Mouse (Mus musculus): ENCODE data around the gene Slc35g3.
"Not testable (repeated sequence)": the region's sequence is repeated elsewhere in the genome, so short reads cannot be mapped to it uniquely, and the experiment has no call there.

The Slc35g3 gene

GRCm38 (mm10) chr11:69754701-69755100, 7.1 kb downstream of the Slc35g3 start:
- DNase-seq (ENCODE audit: inconsistent ontology term) = peak; percentile 51

GRCm38 (mm10) chr11:69754233-69754632, 7.5 kb downstream of the Slc35g3 start:
- no peak for DNase-seq (ENCODE audit: inconsistent ontology term)

- DNase-seq (ENCODE audit: inconsistent ontology term) = no peak
Measured at GRCm38 (mm10) chr11:69752686-69753085, 9.1 kb downstream of the Slc35g3 start.

- DNase-seq (ENCODE audit: inconsistent ontology term) = no peak
Measured at GRCm38 (mm10) chr11:69751635-69752034, 10.1 kb downstream of the Slc35g3 start.

GRCm38 (mm10) chr11:69731408-69731807, 30.4 kb downstream of the Slc35g3 start:
- not testable (repeated sequence) for DNase-seq (ENCODE audit: inconsistent ontology term)

- DNase-seq (ENCODE audit: inconsistent ontology term) = no peak
Measured at GRCm38 (mm10) chr11:69729063-69729462, 32.7 kb downstream of the Slc35g3 start.

GRCm38 (mm10) chr11:69725951-69726350, 35.8 kb downstream of the Slc35g3 start:
- DNase-seq (ENCODE audit: inconsistent ontology term) = peak; percentile 19

- no peak for DNase-seq (ENCODE audit: inconsistent ontology term)
Measured at GRCm38 (mm10) chr11:69723074-69723473, 38.7 kb downstream of the Slc35g3 start.

- no peak for DNase-seq (ENCODE audit: inconsistent ontology term)
Measured at GRCm38 (mm10) chr11:69720852-69721251, 40.9 kb downstream of the Slc35g3 start.

- DNase-seq (ENCODE audit: inconsistent ontology term) = no peak
Measured at GRCm38 (mm10) chr11:69719423-69719822, 42.3 kb downstream of the Slc35g3 start.

- no peak for DNase-seq (ENCODE audit: inconsistent ontology term)
Measured at GRCm38 (mm10) chr11:69718661-69719060, 43.1 kb downstream of the Slc35g3 start.

GRCm38 (mm10) chr11:69716953-69717352, 44.8 kb downstream of the Slc35g3 start:
- no peak for DNase-seq (ENCODE audit: inconsistent ontology term)

GRCm38 (mm10) chr11:69715929-69716328, 45.8 kb downstream of the Slc35g3 start:
- peak; percentile 27 for DNase-seq (ENCODE audit: inconsistent ontology term)

GRCm38 (mm10) chr11:69715482-69715881, 46.3 kb downstream of the Slc35g3 start:
- DNase-seq (ENCODE audit: inconsistent ontology term) = no peak

GRCm38 (mm10) chr11:69714636-69715329, 47.0 kb downstream of the Slc35g3 start:
- no peak for DNase-seq (ENCODE audit: inconsistent ontology term)

GRCm38 (mm10) chr11:69712954-69713672, 48.7 kb downstream of the Slc35g3 start:
- DNase-seq (ENCODE audit: inconsistent ontology term) = no peak

- no peak for DNase-seq (ENCODE audit: inconsistent ontology term)
Measured at GRCm38 (mm10) chr11:69711082-69711481, 50.7 kb downstream of the Slc35g3 start.

- DNase-seq (ENCODE audit: inconsistent ontology term) = no peak
Measured at GRCm38 (mm10) chr11:69710470-69710869, 51.3 kb downstream of the Slc35g3 start.
